Mouse (Mus musculus): Measurements from ENCODE around the gene Tubb5.

Tubb5 gene

GRCm38 (mm10) chr17:35822964-35823937 lies 14.9 kb downstream of the Tubb5 start, which contains the start of gene Flot1:
TSS of gene Flot1 (plus strand) at chr17:35823230.
- DNase-seq: peak; percentile 79

- peak; percentile 46 for DNase-seq
These were observed 15.5 kb downstream of the Tubb5 start for GRCm38 (mm10) chr17:35822564-35822963.

DNA sequence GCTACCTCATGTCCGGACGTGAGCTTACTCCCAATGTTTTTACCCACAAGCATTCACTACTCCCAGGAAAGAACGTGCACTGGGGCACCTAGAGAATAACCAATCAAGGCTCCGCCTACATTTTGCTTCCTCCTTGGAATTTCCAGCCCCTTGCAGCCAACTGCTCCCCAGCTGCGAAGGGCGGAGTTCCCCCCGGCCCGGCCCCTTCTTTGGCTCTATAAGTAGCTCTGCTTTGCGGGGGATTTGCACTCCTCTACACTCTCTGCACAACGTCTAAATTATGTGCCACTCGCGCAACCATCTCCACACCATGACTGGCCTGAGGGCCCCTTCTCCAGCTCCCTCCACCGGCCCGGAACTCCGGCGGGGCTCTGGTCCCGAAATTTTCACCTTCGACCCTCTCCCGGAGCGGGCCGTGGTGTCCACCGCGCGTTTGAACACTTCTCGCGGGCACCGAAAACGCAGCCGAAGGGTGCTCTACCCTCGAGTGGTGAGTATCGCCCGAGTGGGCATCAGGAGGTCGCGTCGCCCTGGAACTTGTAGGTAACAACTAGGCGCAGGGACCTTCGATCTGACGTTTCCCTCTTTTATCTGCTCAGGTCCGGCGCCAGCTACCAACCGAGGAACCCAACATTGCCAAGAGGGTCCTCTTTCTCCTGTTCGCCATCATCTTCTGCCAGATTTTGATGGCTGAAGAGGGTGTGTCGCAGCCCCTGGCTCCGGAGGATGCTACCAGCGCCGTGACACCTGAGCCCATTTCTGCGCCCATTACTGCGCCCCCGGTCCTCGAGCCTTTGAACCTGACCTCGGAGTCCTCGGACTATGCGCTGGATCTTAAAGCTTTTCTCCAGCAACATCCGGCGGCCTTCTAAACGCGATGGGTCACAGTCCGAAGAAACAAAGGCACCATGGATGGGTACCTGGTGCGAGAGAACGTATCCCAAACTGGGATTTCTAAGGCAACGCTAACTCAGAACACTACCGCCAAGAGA lies 16.4 kb downstream of the Tubb5 start, which contains the start of gene Ier3:
TSS of gene Ier3 (plus strand) at position 246 of the 992 bp plus-strand sequence.
- peak; percentile 63 for DNase-seq

- no peak for DNase-seq
These were observed 18.0 kb downstream of the Tubb5 start for GRCm38 (mm10) chr17:35820111-35820510.

- DNase-seq: no peak
These were observed 20.9 kb downstream of the Tubb5 start for GRCm38 (mm10) chr17:35817226-35817625.

DNA sequence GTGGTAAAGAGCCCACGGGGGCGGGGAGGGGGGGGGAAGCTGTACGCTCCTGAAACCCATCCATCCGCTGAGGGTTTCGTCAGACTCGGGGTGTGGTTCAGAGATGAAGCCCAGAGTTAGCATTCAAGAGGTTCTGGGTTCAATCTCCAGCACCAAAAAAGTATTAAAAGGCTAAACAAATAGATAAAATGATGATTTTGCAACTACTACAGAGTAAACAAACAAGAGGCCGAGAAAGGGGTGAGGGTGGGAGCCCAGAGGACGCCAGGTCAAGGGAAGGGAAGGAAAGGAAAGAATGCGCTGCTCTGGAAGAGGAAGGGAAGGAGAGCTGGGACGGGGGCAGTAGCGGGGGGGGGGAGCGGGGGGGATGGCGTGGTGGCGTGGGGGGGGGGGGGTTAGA lies 21.4 kb downstream of the Tubb5 start:
- no peak for DNase-seq

- DNase-seq: no peak
These were observed 22.3 kb downstream of the Tubb5 start for GRCm38 (mm10) chr17:35815836-35816235.

- DNase-seq: no peak
These were observed 23.4 kb downstream of the Tubb5 start for GRCm38 (mm10) chr17:35814678-35815077.

DNA sequence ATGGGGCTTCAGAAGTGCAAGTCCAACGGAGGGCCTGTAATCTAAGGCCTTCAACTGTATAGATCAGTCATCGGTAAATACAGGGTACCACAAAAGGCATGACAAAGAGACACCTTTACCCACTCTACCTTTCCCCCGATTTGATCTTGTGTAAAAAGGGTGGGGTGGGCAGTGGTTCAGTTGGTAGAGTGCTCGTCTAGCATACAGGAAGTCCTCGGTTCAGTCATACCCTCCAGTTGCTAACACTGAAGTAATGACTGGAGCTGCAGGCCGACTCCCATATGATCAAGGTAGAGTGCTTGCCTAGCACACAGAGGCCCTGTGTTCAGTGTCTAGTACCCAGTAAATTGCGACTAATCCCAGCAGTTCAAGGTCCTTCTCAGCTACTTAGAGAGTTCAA lies 24.5 kb downstream of the Tubb5 start:
- no peak for DNase-seq

- DNase-seq: no peak
These were observed 24.9 kb downstream of the Tubb5 start for GRCm38 (mm10) chr17:35813245-35813647.

- no peak for DNase-seq
These were observed 25.4 kb downstream of the Tubb5 start for GRCm38 (mm10) chr17:35812736-35813135.

DNA sequence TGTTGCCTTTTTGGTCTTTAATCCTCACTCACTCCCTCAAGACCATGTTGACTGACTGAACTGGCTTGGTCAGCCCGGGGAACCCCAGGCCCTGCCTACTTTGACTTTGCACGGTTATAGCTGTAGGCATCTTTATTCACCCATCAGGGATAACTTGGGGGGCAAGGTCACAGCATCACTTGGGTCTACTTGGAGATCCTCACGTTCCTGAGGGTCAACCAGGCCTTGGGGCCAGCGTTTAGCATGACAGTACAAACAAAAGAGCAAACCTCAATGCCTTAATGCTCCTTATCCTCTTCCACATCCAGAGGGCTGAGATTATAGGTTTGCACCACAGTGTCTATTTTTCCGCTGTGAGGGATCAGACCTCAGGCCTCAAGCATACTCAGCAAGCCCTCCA lies 25.8 kb downstream of the Tubb5 start:
- no peak for DNase-seq

GRCm38 (mm10) chr17:35810900-35811648 lies 27.0 kb downstream of the Tubb5 start:
- no peak for DNase-seq

GRCm38 (mm10) chr17:35809395-35809794 lies 28.7 kb downstream of the Tubb5 start:
- no peak for DNase-seq

DNA sequence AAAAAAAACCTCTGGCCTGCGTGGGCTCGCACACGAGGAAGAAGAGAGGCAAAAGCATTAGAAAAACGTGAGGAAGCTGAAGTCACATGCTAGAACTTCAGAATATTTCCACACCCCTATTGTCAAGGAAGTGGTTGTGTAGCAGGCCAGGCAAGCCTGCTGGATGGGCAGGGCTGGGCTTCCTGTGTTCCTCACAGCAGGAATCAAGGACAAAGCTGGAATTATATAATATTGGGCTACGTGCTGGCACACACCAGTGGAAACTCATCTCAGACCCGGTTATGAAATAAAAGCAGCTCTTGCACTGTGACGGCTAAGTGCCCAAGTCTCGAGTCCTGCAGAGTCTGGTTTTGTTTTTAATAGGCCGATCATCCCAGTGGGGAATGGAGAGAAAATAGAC lies 30.0 kb downstream of the Tubb5 start:
- no peak for DNase-seq

DNA sequence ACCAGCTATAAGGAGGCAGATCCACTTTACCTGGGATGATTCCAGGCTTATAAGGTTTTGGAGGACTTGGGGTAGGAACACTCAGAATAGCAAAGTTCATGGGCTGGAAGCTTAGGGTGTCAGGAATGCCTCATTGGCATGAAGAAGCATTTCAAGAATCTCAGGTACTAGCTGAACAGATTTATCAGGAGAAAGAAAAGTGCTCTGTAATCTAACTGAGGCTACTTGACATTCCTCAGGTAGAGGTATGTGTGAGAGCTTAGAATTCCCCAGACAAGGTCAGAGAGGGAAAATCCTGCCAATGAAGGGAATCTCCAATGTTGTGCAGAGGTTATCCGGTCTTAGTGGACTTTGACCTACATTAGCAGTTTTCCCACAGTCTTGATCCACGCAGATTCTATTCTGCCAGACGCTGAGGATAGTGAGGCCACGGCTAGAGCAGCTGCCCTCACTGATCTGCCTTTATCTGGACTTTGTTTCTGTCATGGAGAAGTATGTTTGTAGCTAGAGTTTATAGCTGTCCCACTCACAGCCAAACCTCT lies 34.2 kb downstream of the Tubb5 start:
- no peak for DNase-seq

GRCm38 (mm10) chr17:35803020-35803419 lies 35.1 kb downstream of the Tubb5 start:
- no peak for DNase-seq

GRCm38 (mm10) chr17:35800905-35801304 lies 37.2 kb downstream of the Tubb5 start:
- no peak for DNase-seq

- no peak for DNase-seq
These were observed 41.3 kb downstream of the Tubb5 start for GRCm38 (mm10) chr17:35796835-35797234.

GRCm38 (mm10) chr17:35795656-35796055 lies 42.5 kb downstream of the Tubb5 start:
- DNase-seq: no peak

DNA sequence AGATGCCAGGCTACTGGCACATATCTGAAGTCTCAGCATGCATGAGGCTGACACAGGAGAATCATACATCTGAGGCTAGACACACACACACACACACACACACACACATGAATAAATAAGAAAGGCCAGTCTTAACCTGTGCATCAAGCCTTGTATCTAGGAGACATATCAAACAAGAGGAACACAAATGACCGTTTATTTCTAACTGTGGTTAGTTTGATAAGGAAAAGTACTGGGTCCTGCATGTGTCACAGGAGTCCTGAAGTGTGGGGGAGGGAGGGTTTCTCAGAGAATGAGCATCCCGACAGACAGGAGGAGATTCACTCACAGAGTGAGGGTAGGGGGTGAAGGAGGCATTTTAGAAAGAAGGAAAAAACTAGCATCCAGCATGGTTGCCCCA lies 43.0 kb downstream of the Tubb5 start:
- DNase-seq: no peak

DNA sequence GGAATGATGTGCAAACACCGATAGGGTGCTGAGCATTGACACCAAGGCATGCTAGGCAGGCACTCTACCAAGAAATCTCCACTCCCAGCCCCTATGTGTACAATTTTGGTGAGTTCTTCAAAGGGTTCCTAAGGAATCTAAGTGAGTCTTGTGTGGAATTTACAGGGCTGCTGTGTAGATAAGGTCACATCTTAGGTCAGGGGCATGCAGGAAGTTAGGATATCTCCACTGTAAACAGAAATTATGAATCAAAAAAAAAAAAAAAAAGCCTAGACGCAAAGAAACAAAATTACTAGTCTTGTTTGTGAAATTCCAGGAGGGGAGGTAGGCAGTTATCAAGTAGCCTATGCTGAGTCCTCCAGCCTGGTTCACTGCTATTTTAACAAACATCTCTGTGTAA lies 45.3 kb downstream of the Tubb5 start:
- no peak for DNase-seq
